Mouse (Mus musculus): ENCODE measurements around the gene Gstm7.
"Not testable (repeated sequence)": the region's sequence is repeated elsewhere in the genome, so short reads cannot be mapped to it uniquely, and the experiment has no call there.

Gene Gstm7

DNA sequence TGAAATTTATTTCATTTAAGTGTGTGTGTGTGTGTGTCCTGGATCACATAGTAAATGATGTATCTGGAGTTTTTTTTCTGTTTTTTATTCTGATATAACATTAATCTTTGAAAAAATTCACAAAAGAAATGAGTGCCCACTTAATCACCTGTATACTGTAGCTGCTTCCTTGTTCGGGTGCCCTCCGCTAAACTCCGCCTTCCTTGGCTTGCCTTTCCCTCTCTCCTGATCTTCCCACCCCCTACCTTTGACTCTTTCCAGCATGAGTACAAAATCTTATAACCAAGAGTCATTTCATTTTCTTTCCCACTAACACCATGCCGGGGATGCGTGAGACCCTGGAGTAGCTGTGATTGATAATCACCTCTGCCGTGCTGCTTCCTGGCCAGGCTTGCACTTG is 511 bp upstream of the Gstm7 start:
- DNase-seq: no peak

DNA sequence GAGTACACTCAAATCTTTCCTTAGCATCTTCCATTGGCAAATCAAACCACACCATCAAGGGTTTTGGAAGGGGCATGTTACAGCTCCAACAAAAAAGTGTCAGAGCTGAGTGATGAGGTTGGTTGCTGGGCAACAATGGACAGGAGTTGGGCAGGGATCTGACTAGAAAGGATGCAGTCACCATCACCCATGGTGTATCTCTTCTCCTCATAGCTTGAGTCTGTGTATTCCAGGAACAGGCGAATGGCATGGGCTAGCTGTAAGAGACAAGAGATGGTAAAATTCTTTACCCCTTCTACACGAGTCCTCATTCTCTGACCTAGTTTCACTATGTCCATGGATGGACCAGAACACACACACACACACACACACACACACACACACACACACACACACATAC is 483 bp downstream of the Gstm7 start:
- no peak for DNase-seq

DNA sequence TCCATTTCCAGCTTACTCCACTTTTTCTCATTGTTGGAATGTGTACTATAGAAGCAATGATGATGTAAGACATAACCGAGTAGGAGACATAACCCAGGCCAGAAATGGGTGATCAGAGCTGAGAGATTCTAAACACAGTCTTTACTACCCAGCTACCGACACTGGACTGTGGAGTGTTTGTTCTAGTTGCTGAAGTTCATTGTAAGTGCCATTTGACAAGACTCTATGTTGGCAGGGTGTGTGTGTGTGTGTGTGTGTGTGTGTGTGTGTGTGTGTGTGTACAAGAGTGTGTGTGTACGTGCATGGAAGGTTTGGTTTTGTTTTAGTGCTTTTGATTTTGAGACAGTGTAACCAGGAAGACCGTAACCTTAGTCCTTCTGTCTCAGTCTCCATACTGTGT is 1.9 kb downstream of the Gstm7 start:
- no peak for DNase-seq

DNA sequence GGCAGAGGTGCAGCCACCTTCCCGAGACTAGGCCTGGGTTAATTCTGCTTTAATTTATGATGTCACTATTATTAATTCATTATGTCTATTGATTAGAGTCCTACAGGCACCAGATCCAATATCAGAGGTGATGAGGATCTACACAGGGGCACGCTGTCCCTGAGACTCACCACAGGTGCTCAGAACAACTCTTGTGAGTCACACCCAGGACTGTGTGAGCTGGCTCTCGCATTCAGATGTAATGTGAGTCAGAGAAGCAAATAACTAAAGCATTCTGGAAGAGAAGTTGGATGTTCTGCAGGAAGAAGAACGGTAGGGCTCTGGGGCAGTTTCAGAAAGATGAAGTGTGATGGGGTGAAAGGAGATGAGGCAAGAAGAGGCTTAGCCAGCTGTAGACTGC is 2.4 kb downstream of the Gstm7 start:
- DNase-seq: no peak

DNA sequence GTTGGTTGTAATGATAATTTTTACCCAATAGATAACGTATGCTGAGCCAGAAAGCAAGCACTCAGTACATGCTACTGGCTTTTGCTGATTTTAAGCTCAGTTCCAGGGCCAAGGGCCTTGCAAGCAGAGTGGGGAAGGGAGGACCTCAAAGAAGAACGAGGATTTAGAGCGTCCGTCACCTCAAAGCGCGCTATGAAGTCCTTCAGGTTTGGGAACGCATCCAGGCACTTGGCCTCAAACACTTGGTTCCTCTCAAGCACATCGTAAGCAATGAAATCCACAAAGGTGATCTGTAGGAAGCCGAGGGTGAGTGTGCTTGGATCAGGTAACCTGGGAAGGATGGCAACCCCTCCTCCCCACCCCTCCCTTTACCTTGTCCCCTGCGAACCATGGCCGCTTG is 2.9 kb downstream of the Gstm7 start:
- DNase-seq: peak; percentile 33 to 65

DNA sequence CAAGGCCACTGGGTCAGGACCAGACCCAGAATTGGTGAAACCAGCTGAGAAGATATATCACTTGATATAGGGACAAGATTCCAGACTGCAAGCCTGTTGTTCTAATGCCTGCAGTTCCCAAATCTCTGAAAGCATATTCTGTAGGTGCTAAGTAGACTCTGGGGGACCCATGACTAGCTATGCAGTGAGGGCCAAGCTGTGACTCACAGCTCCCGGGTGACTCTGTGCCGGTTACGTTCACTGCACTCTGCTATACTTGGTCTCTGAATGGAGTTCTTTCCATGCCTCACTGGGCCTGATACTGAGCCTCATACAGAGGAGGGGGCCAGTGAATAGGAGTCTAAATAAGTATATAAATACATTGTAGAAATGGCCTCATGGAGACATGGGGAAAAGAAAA is 3.8 kb downstream of the Gstm7 start:
- no peak for DNase-seq

DNA sequence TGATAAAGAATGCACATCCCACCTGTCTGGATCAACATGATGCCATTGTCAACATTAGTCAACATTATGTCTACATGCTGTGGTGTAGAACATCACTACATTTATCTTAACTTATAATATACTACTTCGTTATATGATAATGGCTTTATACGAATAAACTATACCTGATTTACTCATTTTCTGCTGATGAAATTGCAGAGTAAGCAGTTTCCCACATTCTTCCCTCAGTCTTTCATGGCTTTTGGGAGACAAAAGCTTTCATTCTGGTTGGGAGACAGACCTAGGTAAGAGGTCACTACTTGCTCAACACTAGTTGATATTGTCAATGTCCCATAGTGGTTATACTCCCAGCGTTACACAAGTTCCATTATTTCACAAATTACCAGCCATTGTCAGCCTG is 6.3 kb downstream of the Gstm7 start:
- DNase-seq: no peak

DNA sequence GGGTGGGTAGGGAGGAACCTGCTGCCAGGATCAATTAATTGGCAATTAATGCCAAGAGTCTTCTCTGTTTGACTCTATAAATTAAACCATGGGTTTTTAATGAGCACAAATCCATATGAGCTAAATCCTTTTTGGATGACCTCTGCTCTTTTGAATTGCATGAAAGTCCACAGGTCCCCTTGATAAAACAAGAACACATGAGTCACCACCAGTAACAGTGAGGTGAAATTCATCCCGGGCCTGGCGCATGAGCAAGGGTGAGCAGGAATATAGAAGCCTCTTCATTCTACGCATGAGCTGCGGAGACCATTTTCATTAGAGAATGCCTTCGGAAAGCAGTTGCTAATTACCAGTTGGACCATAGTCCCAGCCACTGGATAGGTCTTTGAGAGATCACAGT is 11.3 kb downstream of the Gstm7 start:
- DNase-seq: no peak

DNA sequence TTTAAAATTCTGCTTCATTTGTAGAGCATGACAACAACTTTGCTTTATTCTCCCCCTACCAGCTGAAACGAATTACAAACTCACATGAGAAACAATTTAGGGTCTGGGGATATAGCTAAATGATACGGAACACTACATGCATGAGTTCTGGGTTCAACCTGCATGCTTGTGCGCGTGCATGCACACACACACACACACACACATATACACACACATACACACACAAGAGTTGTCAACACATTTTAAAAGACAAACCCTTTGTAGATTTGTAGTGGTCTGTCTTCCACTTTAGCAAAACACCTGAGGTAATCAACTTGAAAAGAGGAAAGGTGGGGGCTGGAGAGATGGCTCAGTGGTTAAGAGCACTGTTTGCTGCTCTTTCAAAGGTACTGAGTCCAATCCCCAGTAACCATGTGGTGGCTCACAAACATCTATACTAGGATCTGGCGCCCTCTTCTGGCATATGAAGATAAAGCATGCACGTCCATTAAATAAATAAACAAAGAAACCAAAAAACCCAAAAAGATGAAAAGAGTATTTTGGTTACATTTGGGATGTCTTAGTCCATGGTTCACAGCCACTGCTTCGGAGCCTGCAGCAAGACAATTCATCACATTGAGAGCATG is 13.7 kb downstream of the Gstm7 start:
- peak in 1 of 2 experiments; percentile 59 for DNase-seq

DNA sequence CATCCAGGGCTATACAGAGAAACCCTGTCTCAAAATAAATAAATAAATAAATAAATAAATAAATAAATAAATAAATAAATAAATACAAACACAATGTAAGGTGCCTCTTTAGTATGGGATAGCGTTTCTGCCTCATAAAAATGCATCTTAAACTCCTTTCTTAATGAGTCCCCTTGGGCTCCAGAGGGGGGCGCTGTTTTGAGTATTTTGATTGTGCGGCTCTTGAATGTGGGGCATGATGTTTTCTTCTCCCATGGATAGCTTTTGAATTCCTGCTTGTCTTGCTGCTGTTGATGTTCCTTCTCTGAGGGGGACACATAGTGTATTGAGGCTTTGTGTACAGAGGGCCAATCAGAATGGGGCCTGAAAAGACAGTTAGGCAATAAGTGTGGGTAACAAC is 14.5 kb downstream of the Gstm7 start:
- no peak for DNase-seq

DNA sequence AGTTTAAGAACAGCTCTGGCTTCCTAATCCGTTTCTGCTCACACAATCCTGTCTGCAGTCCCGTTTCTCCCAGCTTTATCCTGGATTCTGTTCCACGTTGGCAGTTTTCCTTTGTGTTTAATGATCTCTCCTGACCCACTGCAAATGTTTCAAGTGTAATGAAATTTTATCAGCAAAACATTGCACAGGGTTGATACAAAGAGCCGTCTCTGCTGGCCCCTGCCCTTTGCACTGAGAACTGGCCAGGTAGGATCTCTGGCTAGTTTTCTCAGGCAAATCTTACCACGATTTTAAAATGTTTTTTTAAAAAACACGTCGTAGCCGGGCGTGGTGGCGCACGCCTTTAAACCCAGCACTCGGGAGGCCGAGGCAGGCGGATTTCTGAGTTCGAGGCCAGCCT is 14.9 kb downstream of the Gstm7 start:
- DNase-seq: no peak

DNA sequence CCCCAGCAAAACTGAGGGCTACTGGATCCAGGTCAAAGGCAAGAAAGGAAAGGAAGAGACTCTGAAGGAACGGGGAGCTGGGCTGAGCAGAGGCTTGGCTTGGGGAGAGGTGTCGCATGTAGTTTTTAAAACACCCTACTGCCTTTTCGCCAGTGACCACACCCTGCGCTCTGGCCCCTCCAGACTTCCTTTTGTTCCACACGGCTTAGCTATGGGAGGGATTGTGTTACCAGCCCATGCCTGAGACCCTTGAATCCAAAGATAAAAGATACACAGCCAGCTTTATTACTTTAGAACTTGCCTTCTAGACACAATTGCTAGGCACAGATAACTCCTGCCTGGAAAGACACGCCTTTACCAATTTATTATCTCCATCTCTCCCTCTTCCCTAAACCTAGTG is 25.7 kb downstream of the Gstm7 start:
- no peak for DNase-seq

DNA sequence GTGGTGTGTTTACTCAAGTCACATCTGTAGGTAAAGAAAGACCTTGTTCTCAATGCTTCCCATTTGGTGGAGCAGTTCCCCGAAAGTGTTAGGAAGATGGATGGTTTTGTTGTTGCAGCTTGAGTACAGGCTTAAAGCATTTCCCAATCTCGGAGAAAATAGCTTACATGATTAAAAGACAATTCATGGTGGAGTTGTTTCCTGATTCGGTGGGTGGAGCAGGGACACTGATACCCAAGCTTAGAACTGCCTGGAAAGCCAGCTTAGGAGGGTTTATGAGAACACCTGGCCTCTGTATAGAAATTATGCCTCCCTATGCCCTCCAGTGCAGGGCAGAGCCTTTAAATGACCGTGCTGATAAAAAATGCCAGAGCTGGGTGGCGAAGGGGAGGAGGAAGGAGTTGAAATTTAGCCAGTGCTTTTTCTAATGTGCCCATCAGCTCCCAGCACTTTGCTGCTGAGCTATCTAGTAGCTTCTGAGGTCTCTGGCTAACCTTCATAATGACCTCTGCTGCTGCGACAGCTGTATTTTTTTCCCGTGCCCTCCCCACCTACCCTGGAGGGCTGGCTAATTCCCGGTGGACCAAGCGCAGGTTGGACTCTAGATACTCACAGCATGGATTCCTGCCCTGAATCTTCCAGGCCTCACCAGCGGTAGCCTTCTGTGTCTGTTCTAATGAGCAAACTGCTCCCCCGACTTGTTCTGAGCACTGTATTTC is 30.5 kb downstream of the Gstm7 start:
- no peak for DNase-seq

DNA sequence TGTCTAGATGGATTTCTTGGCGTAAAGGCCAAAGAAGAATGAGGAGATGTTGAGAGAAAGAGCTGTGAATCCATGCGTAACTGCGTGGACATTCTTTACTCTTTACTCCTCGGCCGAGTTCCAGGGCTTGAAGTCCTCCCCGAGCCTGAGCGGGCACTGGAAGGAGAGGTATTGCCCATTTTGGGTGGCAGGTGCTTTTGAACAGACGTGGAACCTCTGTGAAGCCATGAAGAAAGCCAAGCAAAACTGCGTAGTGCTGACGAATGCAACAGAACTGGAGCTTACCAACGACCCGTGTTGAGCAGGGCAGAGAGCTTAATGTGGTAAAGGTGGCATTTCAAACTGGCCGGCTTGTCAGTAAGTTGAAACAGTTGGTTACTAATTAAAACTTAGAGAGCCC is 32.9 kb downstream of the Gstm7 start:
- DNase-seq: no peak

DNA sequence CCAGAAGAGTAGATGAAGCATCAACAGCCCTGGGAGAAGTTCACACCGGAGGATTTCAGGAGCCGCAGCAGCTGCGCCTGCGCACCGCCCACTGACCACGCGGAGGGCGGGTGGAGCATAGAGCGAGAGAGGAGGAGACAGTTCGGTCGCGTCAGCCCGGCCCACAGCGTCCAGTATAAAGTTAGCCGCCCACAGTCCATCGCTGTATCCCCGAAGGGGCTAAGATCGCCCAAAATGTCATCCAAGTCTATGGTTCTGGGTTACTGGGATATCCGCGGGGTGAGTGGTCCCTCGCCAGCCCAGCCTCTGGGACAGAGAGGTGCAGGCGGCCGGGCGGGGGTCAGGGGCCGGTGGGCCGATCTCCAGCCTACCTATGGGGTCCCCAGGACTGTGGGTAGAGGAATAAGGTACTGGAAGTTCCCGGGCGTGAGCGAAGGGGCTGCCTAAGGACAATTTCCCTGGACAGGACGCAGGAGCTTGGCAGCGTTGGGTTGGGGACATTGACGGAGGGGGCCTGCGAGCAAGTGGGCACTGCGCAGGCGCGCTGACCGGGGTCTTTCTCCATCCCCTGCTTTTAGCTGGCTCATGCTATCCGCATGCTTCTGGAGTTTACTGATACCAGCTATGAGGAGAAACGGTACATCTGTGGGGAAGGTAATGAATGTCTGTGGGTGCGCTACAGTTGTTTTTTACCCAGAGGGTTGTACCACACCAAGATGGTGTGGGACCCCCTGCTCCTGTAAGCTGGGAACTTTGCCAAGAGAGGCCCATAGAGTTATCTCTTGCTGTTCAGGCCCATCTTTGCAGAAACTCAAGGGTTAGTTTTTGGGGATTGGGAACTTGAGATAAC is 35.7 kb downstream of the Gstm7 start, which contains the start of gene Gstm5:
TSS of gene Gstm5 (plus strand) at position 102 of the 850 bp plus-strand sequence.
- DNase-seq: peak; percentile 86 to 87

DNA sequence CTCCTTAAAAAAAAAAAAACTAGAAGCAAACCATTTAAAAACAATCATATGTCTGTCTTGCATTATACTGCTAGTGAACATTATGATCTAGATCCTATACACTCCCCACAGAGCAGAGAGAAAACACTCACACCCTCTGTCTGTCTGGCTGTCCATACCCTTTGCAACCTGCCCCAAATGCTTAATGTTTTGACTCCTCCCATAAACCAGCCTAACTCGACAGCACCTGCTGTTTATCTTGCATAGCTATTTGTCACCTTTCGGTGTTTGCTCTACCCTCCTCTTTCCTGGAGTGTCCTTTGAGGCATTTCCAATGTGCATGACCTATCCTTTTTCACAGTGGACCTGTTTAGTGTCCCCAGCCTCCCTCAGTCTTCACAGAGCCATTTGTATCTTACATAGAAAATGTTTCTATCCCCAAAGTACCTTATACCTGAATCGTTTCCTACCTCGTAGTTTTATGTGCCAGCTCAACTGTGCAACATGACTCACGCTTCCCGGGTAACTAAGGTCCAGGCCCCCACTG is 36.4 kb downstream of the Gstm7 start:
- DNase-seq: no peak

DNA sequence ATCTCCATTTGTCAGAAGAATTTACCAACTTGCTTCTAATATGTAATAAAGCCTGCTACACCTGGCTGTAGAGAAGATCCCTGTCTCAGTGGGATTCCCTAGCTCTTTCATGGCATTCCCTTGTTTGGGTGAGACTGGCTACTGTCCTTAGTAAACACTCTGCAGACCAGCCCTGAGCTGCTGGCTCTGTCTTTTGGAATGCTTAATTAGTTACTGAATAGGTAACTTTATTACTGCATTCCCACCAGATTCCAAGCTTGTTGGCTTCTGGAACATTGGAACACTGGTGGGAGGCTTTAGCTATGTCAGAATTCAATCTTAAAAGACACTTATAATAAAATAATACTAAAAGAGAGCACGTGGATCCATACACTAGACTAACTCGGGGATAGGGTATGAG is 42.4 kb downstream of the Gstm7 start:
- DNase-seq: not testable (repeated sequence)

DNA sequence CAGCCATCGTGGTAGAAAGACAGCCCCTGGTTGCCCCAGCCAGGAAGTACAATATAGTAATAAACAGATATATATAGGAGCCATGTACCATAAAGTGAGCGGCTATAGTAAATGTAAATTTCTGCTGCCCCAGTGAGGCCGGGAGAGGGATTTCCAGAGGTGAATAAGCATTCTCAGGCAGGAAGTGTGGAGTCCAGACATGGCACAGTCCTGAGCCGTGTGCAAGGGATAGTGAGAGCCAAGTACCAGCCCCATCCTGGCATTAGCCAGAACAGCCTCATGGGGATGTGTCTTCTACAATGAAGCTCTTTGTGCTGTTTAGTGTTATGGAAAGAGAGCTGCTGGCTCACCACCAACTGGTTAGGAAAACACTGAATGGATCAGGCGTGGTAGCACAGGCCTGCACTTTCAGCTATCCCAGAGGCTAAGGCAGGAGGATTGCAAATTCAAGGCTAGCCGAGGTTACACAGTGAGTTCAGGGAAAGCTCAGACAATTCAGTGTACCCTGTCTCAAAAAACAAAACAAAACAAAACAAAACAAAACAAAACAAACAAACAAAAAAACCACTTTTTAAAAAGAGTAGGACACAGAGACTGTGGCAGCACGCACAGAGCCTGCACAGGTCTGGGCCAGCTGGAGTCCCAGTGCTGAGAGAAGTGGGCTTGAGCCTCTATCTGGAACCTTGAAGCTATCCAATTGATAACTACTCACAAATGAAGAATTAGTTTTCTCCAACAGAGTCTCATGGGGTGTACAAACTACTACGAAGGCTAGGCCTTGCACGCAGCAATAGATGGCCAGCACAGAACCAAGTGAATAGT is 43.7 kb downstream of the Gstm7 start:
- DNase-seq: no peak

DNA sequence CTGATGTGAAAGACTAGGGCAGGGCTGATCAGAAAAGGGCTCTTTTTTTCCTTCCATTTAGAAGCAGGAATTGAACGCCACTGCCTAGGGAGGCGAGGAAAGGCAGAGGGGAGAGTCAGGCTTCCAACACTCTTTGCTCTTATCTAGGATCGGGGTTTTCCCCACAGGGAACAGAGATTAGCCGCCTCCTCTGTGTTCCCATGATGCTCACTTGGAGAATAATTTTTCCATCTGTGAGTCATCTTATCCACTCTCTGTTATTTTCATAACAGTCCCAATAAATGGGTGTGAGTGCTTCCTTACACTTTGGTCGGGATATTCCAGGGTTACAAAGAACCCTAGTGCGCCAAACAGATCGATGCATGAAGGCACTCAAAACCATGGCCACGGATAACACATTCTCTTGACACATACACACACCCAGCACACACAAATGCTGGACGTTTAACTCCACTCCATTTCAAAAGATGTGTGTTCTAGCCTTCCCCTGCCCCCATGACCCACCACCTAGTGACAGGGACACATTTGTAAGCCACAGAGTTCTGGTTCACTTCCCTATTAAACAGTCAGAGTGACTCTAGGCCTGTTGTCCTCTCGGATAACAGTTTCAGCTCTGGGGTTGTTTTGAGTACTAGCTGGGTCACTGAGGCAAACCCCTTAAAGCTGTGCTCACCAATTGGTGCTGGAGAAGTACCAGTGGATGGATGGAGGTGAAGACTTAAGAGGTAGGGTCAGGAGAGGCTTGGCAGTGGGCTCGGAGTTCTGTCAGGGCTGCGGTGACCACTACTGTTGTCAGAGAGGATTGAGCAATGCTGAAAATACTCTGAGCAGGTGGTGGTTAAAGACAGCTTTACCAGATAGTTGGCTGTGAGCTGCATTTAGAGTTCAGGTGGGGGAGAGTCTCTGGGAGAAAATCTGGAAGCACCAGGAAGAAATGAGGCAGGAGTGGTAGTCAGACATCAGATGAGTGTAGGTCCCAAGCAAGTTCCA is 53.6 kb downstream of the Gstm7 start:
- no peak for DNase-seq

DNA sequence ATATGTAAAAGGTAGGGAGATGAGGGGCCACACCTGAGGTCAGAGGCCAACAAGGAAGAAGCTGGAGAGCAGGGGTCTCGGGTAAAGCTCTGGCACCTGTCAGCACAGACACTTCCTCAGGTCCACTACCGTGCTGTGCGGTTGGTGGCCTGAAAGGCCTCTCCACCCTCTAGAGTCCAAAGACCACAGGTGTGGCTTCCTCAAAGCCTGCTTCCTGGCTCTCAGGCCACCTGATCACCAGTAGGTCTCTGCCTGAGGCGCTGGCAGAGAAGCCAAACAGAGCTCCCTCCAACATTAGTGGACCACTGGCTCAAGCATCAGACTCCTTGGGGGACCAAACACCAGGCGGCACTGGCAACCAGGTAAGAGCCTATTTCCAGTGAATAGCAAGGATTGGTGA is 54.6 kb downstream of the Gstm7 start, which contains the start of gene Eps8l3:
TSS of gene Eps8l3 (plus strand) at position 225 of the 400 bp plus-strand sequence.
- DNase-seq: no peak
